Mouse (Mus musculus): Measurements from ENCODE around the gene Map4k2. TPM values are rescaled to one million over a fixed set of nuclear protein-coding genes. Genes with fewer than 3 reads are reported as not detected.

Gene Map4k2
- polyA plus RNA-seq, 1 experiment: 10.2 TPM

GRCm38 (mm10) chr19:6393637-6394036, 52.7 kb downstream of the Map4k2 start:
- Histone ChIP-seq H3K79me2 (ENCODE audit: control insufficient read depth, insufficient read depth) (no peaks in the 10 kb centered on the region), H3ac (ENCODE audit: control insufficient read depth, insufficient read length, low read depth) (no peak overlapping the region), H3K79me3 (ENCODE audit: low read depth) (no peaks in the 10 kb centered on the region), H3K27me3 (ENCODE audit: control insufficient read depth, insufficient read depth, insufficient read length) (no peaks in the 10 kb centered on the region), H3K36me3 (ENCODE audit: control insufficient read depth, insufficient read depth) (no peaks in the 10 kb centered on the region), H3K4me3 (ENCODE audit: insufficient read depth, poor library complexity, severe bottlenecking) (no peak overlapping the region)
- TF ChIP-seq USF1 (IDR thresholded peaks at IDR 0.05; ENCODE audit: low read depth) (no peak), CEBPB (IDR thresholded peaks at IDR 0.05; ENCODE audit: low read depth) (no peak), FOSL1 (IDR thresholded peaks at IDR 0.05; ENCODE audit: insufficient read depth, low read length, poor library complexity, severe bottlenecking) (no peak), MAX (IDR thresholded peaks at IDR 0.05) (no peak), MYOG (IDR thresholded peaks at IDR 0.05; ENCODE audit: control insufficient read depth, extremely low read depth, insufficient read length) (no peak), MYOD1 (IDR thresholded peaks at IDR 0.05; ENCODE audit: control insufficient read depth, insufficient read length, low read depth) (no peak), CTCF (IDR thresholded peaks at IDR 0.05; ENCODE audit: control insufficient read depth, insufficient read depth, insufficient read length) (no peak)

GRCm38 (mm10) chr19:6396237-6396636, 55.3 kb downstream of the Map4k2 start:
- H3K27me3 ChIP-seq (ENCODE audit: control insufficient read depth, insufficient read depth, insufficient read length): peaks cover 16% of the 10 kb centered on the region
- H3K4me3 ChIP-seq (ENCODE audit: insufficient read depth, poor library complexity, severe bottlenecking): no peak overlapping the region
- TF ChIP-seq MYOG (IDR thresholded peaks at IDR 0.05; ENCODE audit: control insufficient read depth, extremely low read depth, insufficient read length) (no peak), USF1 (IDR thresholded peaks at IDR 0.05; ENCODE audit: low read depth) (no peak), MYOD1 (IDR thresholded peaks at IDR 0.05; ENCODE audit: control insufficient read depth, insufficient read length, low read depth) (no peak)
- no peaks in the 10 kb centered on the region for H3K36me3 ChIP-seq (ENCODE audit: control insufficient read depth, insufficient read depth)
- H3K79me2 ChIP-seq (ENCODE audit: control insufficient read depth, insufficient read depth): no peaks in the 10 kb centered on the region
- no peak overlapping the region for H3ac ChIP-seq (ENCODE audit: control insufficient read depth, insufficient read length, low read depth)
- H3K79me3 ChIP-seq (ENCODE audit: low read depth): no peaks in the 10 kb centered on the region

- TF ChIP-seq MYOG (IDR thresholded peaks at IDR 0.05; ENCODE audit: control insufficient read depth, extremely low read depth, insufficient read length) (no peak), USF1 (IDR thresholded peaks at IDR 0.05; ENCODE audit: low read depth) (no peak), FOSL1 (IDR thresholded peaks at IDR 0.05; ENCODE audit: insufficient read depth, low read length, poor library complexity, severe bottlenecking) (no peak), MAX (IDR thresholded peaks at IDR 0.05) (no peak), CEBPB (IDR thresholded peaks at IDR 0.05; ENCODE audit: low read depth) (no peak), MYOD1 (IDR thresholded peaks at IDR 0.05; ENCODE audit: control insufficient read depth, insufficient read length, low read depth) (no peak), CTCF (IDR thresholded peaks at IDR 0.05; ENCODE audit: control insufficient read depth, insufficient read depth, insufficient read length) (no peak)
- peaks cover 31% of the 10 kb centered on the region for H3K27me3 ChIP-seq (ENCODE audit: control insufficient read depth, insufficient read depth, insufficient read length)
- no peaks in the 10 kb centered on the region for H3K79me2 ChIP-seq (ENCODE audit: control insufficient read depth, insufficient read depth)
- H3ac ChIP-seq (ENCODE audit: control insufficient read depth, insufficient read length, low read depth): no peak overlapping the region
- no peak overlapping the region for H3K4me3 ChIP-seq (ENCODE audit: insufficient read depth, poor library complexity, severe bottlenecking)
- no peaks in the 10 kb centered on the region for H3K36me3 ChIP-seq (ENCODE audit: control insufficient read depth, insufficient read depth)
- no peaks in the 10 kb centered on the region for H3K79me3 ChIP-seq (ENCODE audit: low read depth)
These were observed 56.8 kb downstream of the Map4k2 start for GRCm38 (mm10) chr19:6397582-6398249.

GRCm38 (mm10) chr19:6398447-6399284, 57.7 kb downstream of the Map4k2 start:
- TF ChIP-seq FOSL1 (IDR thresholded peaks at IDR 0.05; ENCODE audit: insufficient read depth, low read length, poor library complexity, severe bottlenecking) (no peak), USF1 (IDR thresholded peaks at IDR 0.05; ENCODE audit: low read depth) (no peak), MYOG (IDR thresholded peaks at IDR 0.05; ENCODE audit: control insufficient read depth, extremely low read depth, insufficient read length) (no peak), CTCF (IDR thresholded peaks at IDR 0.05; ENCODE audit: control insufficient read depth, insufficient read depth, insufficient read length) (no peak), MYOD1 (IDR thresholded peaks at IDR 0.05; ENCODE audit: control insufficient read depth, insufficient read length, low read depth) (no peak)
- Histone ChIP-seq H3K36me3 (ENCODE audit: control insufficient read depth, insufficient read depth) (no peaks in the 10 kb centered on the region), H3ac (ENCODE audit: control insufficient read depth, insufficient read length, low read depth) (no peak overlapping the region), H3K79me2 (ENCODE audit: control insufficient read depth, insufficient read depth) (no peaks in the 10 kb centered on the region), H3K79me3 (ENCODE audit: low read depth) (no peaks in the 10 kb centered on the region), H3K27me3 (ENCODE audit: control insufficient read depth, insufficient read depth, insufficient read length) (peaks cover 33% of the 10 kb centered on the region), H3K4me3 (ENCODE audit: insufficient read depth, poor library complexity, severe bottlenecking) (no peak overlapping the region)

GRCm38 (mm10) chr19:6399285-6400095, 58.6 kb downstream of the Map4k2 start, which contains the start of gene Rasgrp2:
Rasgrp2 (plus strand) TSS chr19:6399340.
- Histone ChIP-seq H3K4me3 (ENCODE audit: insufficient read depth, poor library complexity, severe bottlenecking) (no peak within 1 kb of the TSS), H3K36me3 (ENCODE audit: control insufficient read depth, insufficient read depth) (no peaks in the 10 kb centered on the region), H3ac (ENCODE audit: control insufficient read depth, insufficient read length, low read depth) (peak within 1 kb of the TSS; percentile 72), H3K79me2 (ENCODE audit: control insufficient read depth, insufficient read depth) (no peaks in the 10 kb centered on the region), H3K79me3 (ENCODE audit: low read depth) (no peaks in the 10 kb centered on the region), H3K27me3 (ENCODE audit: control insufficient read depth, insufficient read depth, insufficient read length) (peaks cover 34% of the 10 kb centered on the region)
- no peak for TF ChIP-seq FOSL1 (IDR thresholded peaks at IDR 0.05; ENCODE audit: insufficient read depth, low read length, poor library complexity, severe bottlenecking)
- no peak for TF ChIP-seq MYOD1 (IDR thresholded peaks at IDR 0.05; ENCODE audit: control insufficient read depth, insufficient read length, low read depth)
- no peak for TF ChIP-seq MYOG (IDR thresholded peaks at IDR 0.05; ENCODE audit: control insufficient read depth, extremely low read depth, insufficient read length)
- TF ChIP-seq CEBPB (IDR thresholded peaks at IDR 0.05; ENCODE audit: low read depth): no peak
- TF ChIP-seq MAX (IDR thresholded peaks at IDR 0.05): no peak
- no peak for TF ChIP-seq CTCF (IDR thresholded peaks at IDR 0.05; ENCODE audit: control insufficient read depth, insufficient read depth, insufficient read length)
- TF ChIP-seq USF1 (IDR thresholded peaks at IDR 0.05; ENCODE audit: low read depth): no peak

Measured in C2C12 (cell line).